Mouse (Mus musculus): ENCODE measurements around the gene Syn2.

GRCm38 (mm10) chr6:115270085-115270484, 135.4 kb downstream of the Syn2 start:
- no peak for TF ChIP-seq POLR2A (IDR thresholded peaks at IDR 0.05; ENCODE audit: borderline replicate concordance, control insufficient read depth, low read depth, low read length)
- no peak for TF ChIP-seq CTCF (IDR thresholded peaks at IDR 0.05; ENCODE audit: control insufficient read depth, insufficient read depth, low read length)

Measured in bone marrow, adult 2 months (tissue).